ENCODE assay signal across 27 mouse cellular contexts in the genomic region with DNA sequence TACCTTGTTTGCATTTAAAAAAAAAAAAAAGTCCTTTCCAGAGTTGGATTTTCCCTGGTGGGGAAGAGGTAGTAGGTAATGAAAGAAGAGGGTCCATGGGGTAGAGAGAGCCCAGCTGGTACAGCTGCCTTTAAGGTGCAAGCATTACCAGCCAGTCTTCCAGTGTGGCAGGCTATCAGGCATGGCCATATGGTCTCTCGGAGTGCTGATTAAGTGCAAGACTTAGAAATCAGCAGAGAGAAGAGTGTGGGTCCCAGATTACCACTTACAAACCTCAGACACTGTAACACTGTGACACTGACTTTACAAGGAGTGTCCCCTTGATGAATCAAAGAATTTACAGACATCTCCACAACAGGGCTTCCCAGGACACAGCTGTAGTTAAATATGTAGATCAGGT. TPM values are rescaled to one million over a fixed set of nuclear protein-coding genes. Genes with fewer than 3 reads are reported as not detected.
DNase-seq lines count a peak whose midpoint lies in the region; ATAC-seq and TF ChIP-seq lines count a peak whose summit lies in the region.
"Had no signal": no experiment of that assay in that cellular context is flagged by ENCODE, and none has a peak within 500 bp of the region (broad histone marks: within the 10 kb centered on the region; RNA-seq: fewer than 3 reads in every experiment).

No protein-coding gene starts in this region.

- no peak overlapping the region for H3K4me2 ChIP-seq in liver, embryonic 11.5 days
- H3K4me2 ChIP-seq in liver, embryonic 13.5 days = no peak overlapping the region
- H3K4me2 ChIP-seq in heart, embryonic 12.5 days = no peak overlapping the region
- H3K4me2 ChIP-seq: embryonic facial prominence, embryonic 13.5 days; heart, embryonic 15.5 days; hindbrain, embryonic 12.5 days; intestine, embryonic 15.5 days; limb, embryonic 15.5 days; midbrain, embryonic 13.5 days had no signal

- no peak overlapping the region for H3K4me3 ChIP-seq in liver, embryonic 11.5 days (ENCODE audit: low read depth, low read length)
- H3K4me3 ChIP-seq in liver, embryonic 13.5 days (replicated peaks) = no peak overlapping the region
- H3K4me3 ChIP-seq in heart, embryonic 12.5 days = no peak overlapping the region
- no peak overlapping the region for H3K4me3 ChIP-seq in lung, adult 2 months (replicated peaks; ENCODE audit: extremely low read depth, low read depth, low read length)
- H3K4me3 ChIP-seq: embryonic facial prominence, embryonic 13.5 days; forebrain, embryonic 10.5 days; heart, embryonic 15.5 days; hindbrain, embryonic 12.5 days; intestine, embryonic 15.5 days; limb, embryonic 10.5 days; limb, embryonic 15.5 days; megakaryocyte, embryonic 14.5 days; midbrain, embryonic 13.5 days had no signal

- H3K27ac ChIP-seq in liver, embryonic 11.5 days (ENCODE audit: low read depth, low read length) = no peak overlapping the region
- H3K27ac ChIP-seq in liver, embryonic 13.5 days = no peak overlapping the region
- no peak overlapping the region for H3K27ac ChIP-seq in heart, embryonic 12.5 days (ENCODE audit: poor library complexity, severe bottlenecking)
- H3K27ac ChIP-seq: embryonic facial prominence, embryonic 13.5 days; forebrain, embryonic 10.5 days; hindbrain, embryonic 12.5 days; hindbrain, postnatal 0 days; intestine, embryonic 15.5 days; limb, embryonic 10.5 days; midbrain, embryonic 13.5 days; stomach, postnatal 0 days had no signal

- no peak for DNase-seq in liver, embryonic 11.5 days (ENCODE audit: low spot score)
- DNase-seq in liver = no peak
- peak; percentile 53 for DNase-seq in brain, embryonic 14.5 days (ENCODE audit: low read depth)
- DNase-seq in liver, embryonic 13.5 days = no peak
- no peak for DNase-seq in lung, adult 2 months
- DNase-seq: adrenal gland, adult 8-10 months; cerebellum, adult 11-12 months; cerebellum, adult 9-11 months; layer of hippocampus, adult 9-11 months; lung, postnatal 36 days; right cerebral cortex, postnatal 25 days; thymus, adult 18-20 months; thymus, postnatal 25 days had no signal

- H3K36me3 ChIP-seq in liver, embryonic 11.5 days (ENCODE audit: control insufficient read depth, insufficient read depth, low read length) = no peaks in the 10 kb centered on the region
- no peaks in the 10 kb centered on the region for H3K36me3 ChIP-seq in liver, embryonic 13.5 days
- H3K36me3 ChIP-seq in heart, embryonic 12.5 days = peaks cover 6% of the 10 kb centered on the region; the same call in 1 of the 2 replicates
- H3K36me3 ChIP-seq: heart, embryonic 15.5 days; intestine, embryonic 15.5 days had no signal

- TF ChIP-seq CTCF in brain, embryonic 14.5 days (IDR thresholded peaks at IDR 0.05; ENCODE audit: borderline replicate concordance, extremely low read depth, insufficient read depth, insufficient read length) = no peak
- no peak for TF ChIP-seq CTCF in lung, adult 2 months (IDR thresholded peaks at IDR 0.05; ENCODE audit: insufficient read depth, low read length)

- H3K27me3 ChIP-seq in liver, embryonic 11.5 days (replicated peaks; ENCODE audit: control insufficient read depth, insufficient read depth, low read length) = peaks cover 4% of the 10 kb centered on the region; the same call in 1 of the 2 replicates
- peaks cover 26% of the 10 kb centered on the region for H3K27me3 ChIP-seq in liver, embryonic 13.5 days
- no peaks in the 10 kb centered on the region for H3K27me3 ChIP-seq in heart, embryonic 12.5 days (replicated peaks)
- H3K27me3 ChIP-seq: embryonic facial prominence, embryonic 13.5 days; heart, embryonic 15.5 days; hindbrain, embryonic 12.5 days; intestine, embryonic 15.5 days; limb, embryonic 15.5 days; midbrain, embryonic 13.5 days had no signal

- H3K9ac ChIP-seq in liver, embryonic 11.5 days (ENCODE audit: low read depth, low read length) = no peak overlapping the region
- H3K9ac ChIP-seq in liver, embryonic 13.5 days = no peak overlapping the region
- no peak overlapping the region for H3K9ac ChIP-seq in heart, embryonic 12.5 days
- H3K9ac ChIP-seq: embryonic facial prominence, embryonic 13.5 days; heart, embryonic 15.5 days; hindbrain, embryonic 12.5 days; intestine, embryonic 15.5 days; limb, embryonic 15.5 days; midbrain, embryonic 13.5 days had no signal

- WGBS in liver, embryonic 11.5 days = 45% methylated on average over 1 of the region's 1 CpGs
- 15% methylated on average over 1 of the region's 1 CpGs for WGBS in liver, embryonic 13.5 days (ENCODE audit: insufficient replicate concordance)
- WGBS in heart, embryonic 12.5 days = 25% methylated on average over 1 of the region's 1 CpGs
- 68% methylated on average over 1 of the region's 1 CpGs for WGBS in lung, adult 2 months

- no peaks in the 10 kb centered on the region for H3K9me3 ChIP-seq in liver, embryonic 11.5 days (ENCODE audit: control insufficient read depth, low read length)
- H3K9me3 ChIP-seq in liver, embryonic 13.5 days (replicated peaks) = no peaks in the 10 kb centered on the region
- H3K9me3 ChIP-seq in heart, embryonic 12.5 days (replicated peaks) = no peaks in the 10 kb centered on the region
- H3K9me3 ChIP-seq: embryonic facial prominence, embryonic 13.5 days; forebrain, embryonic 10.5 days; heart, embryonic 15.5 days; hindbrain, embryonic 12.5 days; intestine, embryonic 15.5 days; limb, embryonic 10.5 days; limb, embryonic 15.5 days; megakaryocyte, embryonic 14.5 days; midbrain, embryonic 13.5 days had no signal

- TF ChIP-seq POLR2A in brain, embryonic 14.5 days (IDR thresholded peaks at IDR 0.05; ENCODE audit: borderline replicate concordance, extremely low read depth, insufficient read depth, insufficient read length, poor library complexity, severe bottlenecking) = no peak
- TF ChIP-seq POLR2A in lung, adult 2 months (IDR thresholded peaks at IDR 0.05; ENCODE audit: borderline replicate concordance, extremely low read depth, low read depth, low read length) = no peak

- peaks cover 34% of the 10 kb centered on the region for H3K4me1 ChIP-seq in liver, embryonic 11.5 days (replicated peaks; ENCODE audit: control insufficient read depth, insufficient read depth, low read length)
- peaks cover 52% of the 10 kb centered on the region for H3K4me1 ChIP-seq in liver, embryonic 13.5 days (replicated peaks)
- peaks cover 62% of the 10 kb centered on the region for H3K4me1 ChIP-seq in heart, embryonic 12.5 days (replicated peaks)
- 0 out of 2 replicates have a peak, but pooled peaks cover 2% of the 10 kb centered on the region for H3K4me1 ChIP-seq in lung, adult 2 months (ENCODE audit: control insufficient read depth, insufficient read depth, low read length)

- ATAC-seq in liver, embryonic 11.5 days (replicated peaks; ENCODE audit: low FRiP score) = peak; percentile 61
- ATAC-seq in liver, embryonic 13.5 days (ENCODE audit: low read depth) = peak; percentile 47
- ATAC-seq in megakaryocyte progenitor cell, adult 5-6 weeks (replicated peaks; ENCODE audit: poor library complexity) = peak; percentile 71
- ATAC-seq in heart, embryonic 12.5 days (ENCODE audit: insufficient number of reproducible peaks, low FRiP score) = no peak
- ATAC-seq: CD4-positive, CD25-positive, alpha-beta regulatory T cell, adult 4 months; hindbrain, postnatal 0 days; intestine, embryonic 15.5 days; midbrain, embryonic 13.5 days had no signal

RNA-seq across cellular contexts. Expression of a gene that starts 18.9 kb away (rescaled TPM):
- 18.5 TPM in 2 replicates for polyA plus RNA-seq in liver, embryonic 11.5 days (2014; fragmentation: Nextera tagmentation; extraction: Ambion mirVana)
- polyA plus RNA-seq in brain, embryonic 14.5 days (2012; rRNA removed) = 58.1 and 69.3 TPM in 2 replicates
- polyA plus RNA-seq in liver, embryonic 13.5 days (2015; fragmentation: Nextera tagmentation; extraction: Ambion mirVana) = 5.3 and 6.2 TPM in 2 replicates
- 12.7 and 15.2 TPM in 2 replicates for total RNA-seq in megakaryocyte progenitor cell, adult 5-6 weeks (2015)
- total RNA-seq in megakaryocyte progenitor cell, adult 5-6 weeks (2017) = 12.0 and 15.2 TPM in 2 replicates
- 28.7 and 31.5 TPM in 2 replicates for polyA plus RNA-seq in heart, embryonic 12.5 days (2016; fragmentation: Nextera tagmentation; extraction: Ambion mirVana)
- 35.0 and 46.0 TPM in 2 replicates for polyA plus RNA-seq in lung, adult 2 months (2012; rRNA removed)
